Mouse (Mus musculus) lung, postnatal 0 days (tissue): ENCODE data around the gene D630036H23Rik. TPM values are rescaled to one million over a fixed set of nuclear protein-coding genes. Genes with fewer than 3 reads are reported as not detected.
A peak's percentile ranks its signal among the peaks of the same experiment; 100 is the strongest.

ENCODE experiments used
- ATAC-seq: fragments of 200-750 bp; cut with Nextera tagmentation; 2 replicates; pipeline ENCODE4 v1.8.0; 2017; ENCODE audit warnings: moderate library complexity
- DNase-seq: peaks from one replicate; pipeline ENCODE4 v3.0.0-alpha.2; 2016; ENCODE audit warnings: low spot score
- H3K27ac ChIP-seq: fragments of 300-500 bp; sonication (generic); 2 replicates; pipeline ENCODE4 v1.5.1; 2014; ENCODE audit warnings: antibody characterized with exemption, mild to moderate bottlenecking, low read length, mixed read lengths
- H3K27me3 ChIP-seq: fragments of 300-500 bp; sonication (generic); replicated peaks from 2 replicates; pipeline ENCODE4 v1.6.1; 2014; ENCODE audit warnings: low read length, mixed read lengths; ENCODE audit not compliant: insufficient read depth
- H3K36me3 ChIP-seq: fragments of 300-500 bp; sonication (generic); 2 replicates; pipeline ENCODE4 v1.6.1; 2014; ENCODE audit warnings: low read length, mixed read lengths; ENCODE audit not compliant: insufficient read depth
- H3K4me1 ChIP-seq: fragments of 300-500 bp; sonication (generic); 2 replicates; pipeline ENCODE4 v1.6.1; 2014; ENCODE audit warnings: antibody characterized with exemption, low read depth, low read length, mixed read lengths; ENCODE audit not compliant: insufficient read depth
- H3K4me2 ChIP-seq: fragments of 300-500 bp; sonication (generic); replicated peaks from 2 replicates; pipeline ENCODE4 v1.6.1; 2014; ENCODE audit warnings: low read depth, mild to moderate bottlenecking, low read length, moderate library complexity, mixed read lengths
- H3K4me3 ChIP-seq: fragments of 300-500 bp; sonication (generic); 2 replicates; pipeline ENCODE4 v1.5.1; 2014; ENCODE audit warnings: low read depth, low read length
- H3K9ac ChIP-seq: fragments of 300-500 bp; sonication (generic); replicated peaks from 2 replicates; pipeline ENCODE4 v1.6.1; 2014; ENCODE audit warnings: low read depth, mild to moderate bottlenecking
- H3K9me3 ChIP-seq: fragments of 300-500 bp; sonication (generic); 2 replicates; pipeline ENCODE4 v1.6.1; 2016; ENCODE audit warnings: low read length, mixed read lengths
- CTCF ChIP-seq: IDR thresholded peaks from 2 replicates; pipeline ENCODE4 v1.5.1; 2016; ENCODE audit warnings: antibody characterized with exemption, mild to moderate bottlenecking
- EP300 ChIP-seq: IDR thresholded peaks from 2 replicates; pipeline ENCODE4 v1.6.1; 2016; ENCODE audit warnings: antibody characterized with exemption, mild to moderate bottlenecking, control low read depth
- WGBS: fragments of 180-500 bp; shearing (Covaris S2); extraction: QIAGEN DNeasy Blood & Tissue Kit; methylation state at CpG from one replicate; pipeline ENCODE4 v1.1.7; 2014; 5-methylcytosine and 5-hydroxymethylcytosine counted together
- polyA plus RNA-seq: library from polyadenylated mRNA; unstranded; fragments of >200 nt; fragmentation: Nextera tagmentation; extraction: Ambion mirVana; gene quantifications from 2 replicates; pipeline ENCODE4 v1.2.1, GENCODE M21; 2015

D630036H23Rik gene
- polyA plus RNA-seq, 1 experiment from 2014 or later: 3.8 TPM

GRCm38 (mm10) chr12:36360693-36361092 lies 21.3 kb downstream of the D630036H23Rik start:
- Histone ChIP-seq H3K27ac (no peak overlapping the region), H3K9ac (no peak overlapping the region), H3K4me2 (no peak overlapping the region), H3K4me1 (no peaks in the 10 kb centered on the region), H3K36me3 (no peaks in the 10 kb centered on the region), H3K27me3 (no peaks in the 10 kb centered on the region), H3K9me3 (no peaks in the 10 kb centered on the region), H3K4me3 (no peak overlapping the region)
- DNase-seq: no peak
- no peak for ATAC-seq
- no peak for TF ChIP-seq EP300
- no peak for TF ChIP-seq CTCF
- WGBS: 92% methylated on average over 5 of the region's 5 CpGs

GRCm38 (mm10) chr12:36360064-36360463 lies 21.9 kb downstream of the D630036H23Rik start:
- ATAC-seq (no peak), DNase-seq (no peak)
- Histone ChIP-seq H3K9ac (no peak overlapping the region), H3K9me3 (no peaks in the 10 kb centered on the region), H3K4me2 (no peak overlapping the region), H3K4me1 (no peaks in the 10 kb centered on the region), H3K36me3 (no peaks in the 10 kb centered on the region), H3K4me3 (no peak overlapping the region), H3K27ac (no peak overlapping the region), H3K27me3 (no peaks in the 10 kb centered on the region)
- TF ChIP-seq CTCF (no peak), EP300 (no peak)
- WGBS: 88% methylated on average over 3 of the region's 3 CpGs

- Histone ChIP-seq H3K9ac (no peak overlapping the region), H3K9me3 (no peaks in the 10 kb centered on the region), H3K4me2 (no peak overlapping the region), H3K4me1 (no peaks in the 10 kb centered on the region), H3K4me3 (no peak overlapping the region), H3K27me3 (no peaks in the 10 kb centered on the region), H3K27ac (no peak overlapping the region), H3K36me3 (no peaks in the 10 kb centered on the region)
- DNase-seq (no peak), ATAC-seq (no peak)
- TF ChIP-seq EP300 (no peak), CTCF (no peak)
- 50% methylated on average over 4 of the region's 4 CpGs for WGBS
Measured at GRCm38 (mm10) chr12:36344131-36344530, 37.9 kb downstream of the D630036H23Rik start.

GRCm38 (mm10) chr12:36333837-36334281 lies 48.1 kb downstream of the D630036H23Rik start:
- H3K27me3 ChIP-seq: no peaks in the 10 kb centered on the region
- DNase-seq (peak; percentile 39), ATAC-seq (peak; percentile 71)
- no peaks in the 10 kb centered on the region for H3K4me1 ChIP-seq
- H3K9ac ChIP-seq: no peak overlapping the region
- H3K4me2 ChIP-seq: peak overlapping the region; percentile 29; the same call in 1 of the 2 replicates
- no peaks in the 10 kb centered on the region for H3K9me3 ChIP-seq
- TF ChIP-seq CTCF: peak; percentile 13; the same call in 1 of the 2 replicates
- no peak for TF ChIP-seq EP300
- H3K36me3 ChIP-seq: no peaks in the 10 kb centered on the region
- no peak overlapping the region for H3K27ac ChIP-seq
- no peak overlapping the region for H3K4me3 ChIP-seq
- WGBS: 30% methylated on average over 9 of the region's 9 CpGs

- DNase-seq (no peak), ATAC-seq (no peak)
- H3K9me3 ChIP-seq: no peaks in the 10 kb centered on the region
- no peak overlapping the region for H3K4me3 ChIP-seq
- H3K4me2 ChIP-seq: no peak overlapping the region
- no peak overlapping the region for H3K27ac ChIP-seq
- 97% methylated on average over 1 of the region's 1 CpGs for WGBS
- H3K4me1 ChIP-seq: no peaks in the 10 kb centered on the region
- TF ChIP-seq CTCF (no peak), EP300 (no peak)
- no peaks in the 10 kb centered on the region for H3K27me3 ChIP-seq
- H3K36me3 ChIP-seq: no peaks in the 10 kb centered on the region
- H3K9ac ChIP-seq: no peak overlapping the region
Measured at GRCm38 (mm10) chr12:36332676-36333075, 49.3 kb downstream of the D630036H23Rik start.

Other genes with a start within 250 kb of the D630036H23Rik start
- 21.4 and 24.1 TPM in 2 replicates for gene Ankmy2, start 225.1 kb downstream of the D630036H23Rik start, polyA plus RNA-seq
- gene Bzw2, start 224.1 kb downstream of the D630036H23Rik start, polyA plus RNA-seq: 43.4 and 44.2 TPM in 2 replicates
- gene Lrrc72, start 128.8 kb downstream of the D630036H23Rik start, polyA plus RNA-seq: not detected in 2 replicates
- 0.23 and 0.83 TPM in 2 replicates for gene Sostdc1, start 68.0 kb downstream of the D630036H23Rik start, polyA plus RNA-seq
- gene Ispd, start 731 bp downstream of the D630036H23Rik start, polyA plus RNA-seq: 7.4 and 9.7 TPM in 2 replicates